ENCODE assay signal across 28 mouse cellular contexts in the genomic region with DNA sequence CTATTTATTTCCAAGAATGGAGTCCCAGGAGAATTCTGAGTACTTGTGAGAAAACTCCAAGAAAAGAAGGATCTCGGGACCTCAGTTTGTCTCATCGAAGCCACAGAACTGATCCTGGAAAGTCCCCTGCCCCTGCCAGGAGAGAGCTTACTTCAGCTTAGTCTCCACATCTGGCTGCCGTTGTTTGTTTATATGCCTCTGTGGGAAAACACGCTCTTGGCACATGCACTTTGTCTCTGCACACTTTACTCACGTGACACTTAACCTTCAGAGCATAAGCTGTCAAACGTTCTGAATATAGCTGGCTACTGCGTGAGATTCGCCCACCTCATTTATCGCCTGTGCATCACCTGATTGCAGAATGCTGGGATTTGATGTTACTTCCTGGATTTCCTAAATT. TPM values are rescaled to one million over a fixed set of nuclear protein-coding genes. Genes with fewer than 3 reads are reported as not detected.
DNase-seq lines count a peak whose midpoint lies in the region; ATAC-seq and TF ChIP-seq lines count a peak whose summit lies in the region.
"Had no signal": no experiment of that assay in that cellular context is flagged by ENCODE, and none has a peak within 500 bp of the region (broad histone marks: within the 10 kb centered on the region; RNA-seq: fewer than 3 reads in every experiment).

No protein-coding gene starts in this region.

- TF ChIP-seq CTCF in liver, adult 2 months (IDR thresholded peaks at IDR 0.05; ENCODE audit: low read depth, low read length), result no peak

- no peaks in the 10 kb centered on the region for H3K36me3 ChIP-seq in intestine, embryonic 14.5 days (ENCODE audit: control insufficient read depth, insufficient read depth, low read length)
- no peaks in the 10 kb centered on the region for H3K36me3 ChIP-seq in intestine, embryonic 15.5 days
- H3K36me3 ChIP-seq in liver, adult 2 months (ENCODE audit: control insufficient read depth, insufficient read depth, low read length), result no peaks in the 10 kb centered on the region
- H3K36me3 ChIP-seq in stomach, embryonic 16.5 days (ENCODE audit: control insufficient read depth, insufficient read depth, low read length), result no peaks in the 10 kb centered on the region
- H3K36me3 ChIP-seq: embryonic facial prominence, embryonic 13.5 days; forebrain, embryonic 12.5 days; heart, embryonic 15.5 days; hindbrain, embryonic 13.5 days; limb, embryonic 12.5 days; liver, embryonic 15.5 days; midbrain, embryonic 15.5 days; neural tube, embryonic 12.5 days had no signal

- H3K9me3 ChIP-seq in intestine, embryonic 14.5 days (ENCODE audit: control insufficient read depth, low read length), result no peaks in the 10 kb centered on the region
- no peaks in the 10 kb centered on the region for H3K9me3 ChIP-seq in intestine, embryonic 15.5 days
- H3K9me3 ChIP-seq in stomach, embryonic 16.5 days (replicated peaks; ENCODE audit: control insufficient read depth, low read length), result no peaks in the 10 kb centered on the region
- H3K9me3 ChIP-seq: embryonic facial prominence, embryonic 13.5 days; forebrain, embryonic 12.5 days; heart, embryonic 15.5 days; hindbrain, embryonic 13.5 days; limb, embryonic 12.5 days; liver, embryonic 15.5 days; midbrain, embryonic 15.5 days; neural tube, embryonic 12.5 days had no signal

- ATAC-seq in intestine, embryonic 14.5 days (replicated peaks; ENCODE audit: low FRiP score, low TSS enrichment, low read depth), result no peak
- no peak for ATAC-seq in intestine, embryonic 15.5 days
- no peak for ATAC-seq in stomach, embryonic 16.5 days (ENCODE audit: insufficient read depth, low FRiP score)
- no peak for ATAC-seq in cerebellum, adult (ENCODE audit: insufficient number of reproducible peaks, low FRiP score, low TSS enrichment)
- ATAC-seq: CD4-positive, CD25-positive, alpha-beta regulatory T cell, adult 4 months; midbrain, embryonic 15.5 days had no signal

- no peak for DNase-seq in intestine, embryonic 14.5 days (ENCODE audit: low spot score)
- DNase-seq in liver, adult 2 months (ENCODE audit: extremely low read depth, low read depth, low spot score), result peak; percentile 90
- DNase-seq in liver, result no peak
- DNase-seq in 3T3-L1 (ENCODE audit: low read depth, low spot score), result peak; percentile 15
- DNase-seq: adrenal gland, adult 8-10 months; cerebellum, adult 2 months; cerebellum, postnatal 36 days; embryo, embryonic 11 days; gastrocnemius, postnatal 36 days; heart, postnatal 36 days; kidney, postnatal 14 days; layer of hippocampus, postnatal 36 days; retina, postnatal 1 day; thymus, postnatal 25 days had no signal

- TF ChIP-seq POLR2A in liver, adult 2 months (IDR thresholded peaks at IDR 0.05; ENCODE audit: extremely low read depth, insufficient read depth, low read length), result no peak

- H3K4me2 ChIP-seq in intestine, embryonic 14.5 days (ENCODE audit: low read length), result no peak overlapping the region
- H3K4me2 ChIP-seq in intestine, embryonic 15.5 days (replicated peaks), result no peak overlapping the region
- no peak overlapping the region for H3K4me2 ChIP-seq in stomach, embryonic 16.5 days (ENCODE audit: low read depth, low read length)
- H3K4me2 ChIP-seq: embryonic facial prominence, embryonic 13.5 days; forebrain, embryonic 12.5 days; heart, embryonic 15.5 days; hindbrain, embryonic 13.5 days; limb, embryonic 12.5 days; liver, embryonic 15.5 days; midbrain, embryonic 15.5 days; neural tube, embryonic 12.5 days had no signal

- WGBS in intestine, embryonic 14.5 days, result 53% methylated on average over 9 of the region's 9 CpGs
- WGBS in intestine, embryonic 15.5 days, result 42% methylated on average over 9 of the region's 9 CpGs
- 13% methylated on average over 9 of the region's 9 CpGs for WGBS in liver, adult 2 months
- 47% methylated on average over 9 of the region's 9 CpGs for WGBS in stomach, embryonic 16.5 days

- 0 out of 2 replicates have a peak overlapping the region, but pooled peaks have one; percentile 22 for H3K27ac ChIP-seq in intestine, embryonic 14.5 days (ENCODE audit: low read depth)
- no peak overlapping the region for H3K27ac ChIP-seq in intestine, embryonic 15.5 days
- H3K27ac ChIP-seq in liver, adult 2 months (replicated peaks; ENCODE audit: insufficient read depth, low read depth, low read length), result peak overlapping the region; percentile 11
- 0 out of 2 replicates have a peak overlapping the region, but pooled peaks have one; percentile 14 for H3K27ac ChIP-seq in stomach, embryonic 16.5 days (ENCODE audit: low read length)
- H3K27ac ChIP-seq: embryonic facial prominence, embryonic 13.5 days; forebrain, embryonic 12.5 days; heart, embryonic 15.5 days; hindbrain, embryonic 13.5 days; limb, embryonic 12.5 days; liver, embryonic 15.5 days; macrophage; midbrain, embryonic 15.5 days; neural tube, embryonic 12.5 days had no signal

- H3K9ac ChIP-seq in intestine, embryonic 14.5 days (ENCODE audit: low read length), result no peak overlapping the region
- H3K9ac ChIP-seq in intestine, embryonic 15.5 days, result no peak overlapping the region
- H3K9ac ChIP-seq in liver, adult 2 months (ENCODE audit: low read depth, low read length), result no peak overlapping the region
- H3K9ac ChIP-seq in stomach, embryonic 16.5 days (ENCODE audit: low read length), result no peak overlapping the region
- H3K9ac ChIP-seq: embryonic facial prominence, embryonic 13.5 days; forebrain, embryonic 12.5 days; heart, embryonic 15.5 days; hindbrain, embryonic 13.5 days; limb, embryonic 12.5 days; liver, embryonic 15.5 days; midbrain, embryonic 15.5 days; neural tube, embryonic 12.5 days had no signal

- H3K79me2 ChIP-seq in liver, adult 2 months (ENCODE audit: control insufficient read depth, insufficient read depth, low read length), result peaks cover 26% of the 10 kb centered on the region

- no peak overlapping the region for H3K4me3 ChIP-seq in intestine, embryonic 14.5 days (ENCODE audit: low read depth, low read length)
- no peak overlapping the region for H3K4me3 ChIP-seq in intestine, embryonic 15.5 days (replicated peaks)
- no peak overlapping the region for H3K4me3 ChIP-seq in liver, adult 2 months (ENCODE audit: insufficient read depth, low read depth, low read length)
- H3K4me3 ChIP-seq in stomach, embryonic 16.5 days (replicated peaks; ENCODE audit: low read length), result no peak overlapping the region
- H3K4me3 ChIP-seq: embryonic facial prominence, embryonic 13.5 days; erythroblast, embryonic 14.5 days; forebrain, embryonic 12.5 days; heart, embryonic 15.5 days; hindbrain, embryonic 13.5 days; limb, embryonic 12.5 days; liver, embryonic 15.5 days; midbrain, embryonic 15.5 days; neural tube, embryonic 12.5 days had no signal

- H3K4me1 ChIP-seq in intestine, embryonic 14.5 days (replicated peaks; ENCODE audit: control insufficient read depth, insufficient read depth, low read length), result peaks cover 18% of the 10 kb centered on the region
- H3K4me1 ChIP-seq in intestine, embryonic 15.5 days (replicated peaks), result peaks cover 14% of the 10 kb centered on the region; the same call in 1 of the 2 replicates
- peaks cover 36% of the 10 kb centered on the region for H3K4me1 ChIP-seq in liver, adult 2 months (ENCODE audit: control insufficient read depth, insufficient read depth, low read length)
- H3K4me1 ChIP-seq in stomach, embryonic 16.5 days (ENCODE audit: control insufficient read depth, insufficient read depth, low read length), result peaks cover 21% of the 10 kb centered on the region

- no peaks in the 10 kb centered on the region for H3K27me3 ChIP-seq in intestine, embryonic 14.5 days (replicated peaks; ENCODE audit: control insufficient read depth, insufficient read depth, low read length)
- H3K27me3 ChIP-seq in intestine, embryonic 15.5 days (replicated peaks), result no peaks in the 10 kb centered on the region
- no peaks in the 10 kb centered on the region for H3K27me3 ChIP-seq in liver, adult 2 months (ENCODE audit: control insufficient read depth, insufficient read depth, low read length)
- H3K27me3 ChIP-seq in stomach, embryonic 16.5 days (ENCODE audit: control insufficient read depth, insufficient read depth, low read length), result no peaks in the 10 kb centered on the region
- H3K27me3 ChIP-seq: embryonic facial prominence, embryonic 13.5 days; forebrain, embryonic 12.5 days; heart, embryonic 15.5 days; hindbrain, embryonic 13.5 days; limb, embryonic 12.5 days; liver, embryonic 15.5 days; midbrain, embryonic 15.5 days; neural tube, embryonic 12.5 days had no signal

RNA-seq across cellular contexts. Expression of a gene that starts 16.4 kb away (rescaled TPM):
- 102 and 103 TPM in 2 replicates for polyA plus RNA-seq in intestine, embryonic 14.5 days (2014; fragmentation: Nextera tagmentation; extraction: Ambion mirVana)
- polyA plus RNA-seq in intestine, embryonic 15.5 days (2015; fragmentation: Nextera tagmentation; extraction: Ambion mirVana), result 110 and 116 TPM in 2 replicates
- 137 and 153 TPM in 2 replicates for total RNA-seq in liver, adult 2 months (2014; rRNA removed)
- polyA plus RNA-seq in liver, adult 2 months (2012; rRNA removed), result 54.0 and 61.2 TPM in 2 replicates
- polyA plus RNA-seq in stomach, embryonic 16.5 days (2015; fragmentation: Nextera tagmentation; extraction: Ambion mirVana), result 93.5 and 97.1 TPM in 2 replicates

Comparison
In these comparisons a context has a peak if more than half of its experiments do, and no peak if none do; other contexts are left out.
1. DNase-seq: peak in liver, adult 2 months (single experiment) and 3T3-L1 (single experiment); none in intestine, embryonic 14.5 days (single experiment) and liver (single experiment).